Mouse (Mus musculus) myocyte (in vitro differentiated cells): Measurements from ENCODE around the gene Gm14085.

Experiments
- CEBPB ChIP-seq: IDR thresholded peaks from 2 replicates; pipeline ENCODE4 v1.6.1; 2011; ENCODE audit warnings: mild to moderate bottlenecking, moderate library complexity; ENCODE audit not compliant: poor library complexity, insufficient read depth, severe bottlenecking
- E2F4 ChIP-seq: IDR thresholded peaks from one replicate; pipeline ENCODE4 v1.6.1; 2011; ENCODE audit warnings: mild to moderate bottlenecking, control low read depth, moderate library complexity; ENCODE audit not compliant: insufficient read depth
- MAX ChIP-seq: IDR thresholded peaks from one replicate; pipeline ENCODE4 v1.6.1; 2011; ENCODE audit warnings: low read depth, mild to moderate bottlenecking, control low read depth
- MYOD1 ChIP-seq, 3 experiments: IDR thresholded peaks; one replicate each; pipeline ENCODE4 v1.6.1; 2011; ENCODE audit warnings: control low read depth in 2 of 3, low read depth in 2 of 3, mild to moderate bottlenecking in 2 of 3, moderate library complexity in 1 of 3; ENCODE audit not compliant: insufficient read length in 2 of 3, control insufficient read depth in 1 of 3
- MYOG ChIP-seq, 3 experiments: IDR thresholded peaks; one replicate each; pipeline ENCODE4 v1.6.1; 2011; ENCODE audit warnings: control low read depth in 2 of 3, low read depth in 2 of 3, mild to moderate bottlenecking in 2 of 3; ENCODE audit not compliant: insufficient read length in 2 of 3, control insufficient read depth in 1 of 3, insufficient read depth in 1 of 3
- POLR2A ChIP-seq: IDR thresholded peaks from one replicate; pipeline ENCODE4 v1.6.1; 2011; ENCODE audit warnings: low read depth, mild to moderate bottlenecking, control low read depth, moderate library complexity; ENCODE audit not compliant: insufficient read length
- POLR2AphosphoS2 ChIP-seq: IDR thresholded peaks from one replicate; pipeline ENCODE4 v1.6.1; 2011; ENCODE audit warnings: low read depth, control low read depth; ENCODE audit not compliant: insufficient read length
- REST ChIP-seq: IDR thresholded peaks from one replicate; pipeline ENCODE4 v1.6.1; 2011; ENCODE audit warnings: mild to moderate bottlenecking, control low read depth, moderate library complexity; ENCODE audit not compliant: insufficient read depth, insufficient read length
- SRF ChIP-seq: IDR thresholded peaks from one replicate; pipeline ENCODE4 v1.6.1; 2011; ENCODE audit warnings: low read depth; ENCODE audit not compliant: control insufficient read depth, insufficient read length
- TCF12 ChIP-seq: IDR thresholded peaks from one replicate; pipeline ENCODE4 v1.6.1; 2011; ENCODE audit warnings: mild to moderate bottlenecking, control low read depth; ENCODE audit not compliant: poor library complexity, insufficient read depth, severe bottlenecking
- TCF3 ChIP-seq: IDR thresholded peaks from one replicate; pipeline ENCODE4 v1.6.1; 2011; ENCODE audit warnings: low read depth, control low read depth; ENCODE audit not compliant: insufficient read length
- USF1 ChIP-seq: IDR thresholded peaks from one replicate; pipeline ENCODE4 v1.6.1; 2011; ENCODE audit warnings: low read depth, mild to moderate bottlenecking, control low read depth, moderate library complexity

DNA sequence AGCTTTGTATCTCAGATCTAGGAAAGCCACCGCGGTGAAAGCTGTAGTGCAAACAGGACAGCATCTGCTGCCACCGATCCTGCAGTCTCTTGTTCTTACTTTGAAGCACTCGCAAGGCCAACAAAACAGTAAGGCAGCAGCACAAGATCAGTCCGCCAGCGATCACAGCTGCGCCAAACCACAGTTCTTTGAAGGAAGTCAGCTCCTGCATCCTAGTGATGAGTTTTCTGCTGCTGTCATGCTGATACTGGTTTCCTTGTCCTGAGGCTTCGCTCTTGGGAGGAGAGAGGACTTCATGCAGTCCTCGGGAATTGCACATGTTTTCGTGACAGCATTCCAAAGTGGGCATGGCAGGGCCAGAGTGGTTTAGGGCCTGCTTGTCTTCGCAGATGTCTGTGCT, 17.8 kb upstream of the Gm14085 start:
- TF ChIP-seq POLR2A: no peak
- TF ChIP-seq TCF12: no peak
- TF ChIP-seq E2F4: no peak
- TF ChIP-seq MAX: no peak
- TF ChIP-seq CEBPB: no peak
- no peak for TF ChIP-seq POLR2AphosphoS2
- TF ChIP-seq SRF: no peak
- no peak for TF ChIP-seq REST
- no peak for TF ChIP-seq MYOD1 (IDR thresholded peaks at IDR 0.05; ENCODE audit: control insufficient read depth in 1 of 3, insufficient read length in 2 of 3, low read depth in 2 of 3)
- TF ChIP-seq USF1: no peak
- no peak for TF ChIP-seq TCF3
- no peak for TF ChIP-seq MYOG (IDR thresholded peaks at IDR 0.05; ENCODE audit: control insufficient read depth in 1 of 3, insufficient read depth in 1 of 3, insufficient read length in 2 of 3, low read depth in 2 of 3)
